Mouse (Mus musculus) hindbrain, embryonic 13.5 days (tissue): ENCODE measurements around the gene Cacnb4. TPM values are rescaled to one million over a fixed set of nuclear protein-coding genes. Genes with fewer than 3 reads are reported as not detected.

ENCODE experiments used
- ATAC-seq: fragments of 200-750 bp; cut with Nextera tagmentation; 2 replicates; pipeline ENCODE4 v1.8.0; 2017; ENCODE audit warnings: moderate TSS enrichment; ENCODE audit not compliant: low FRiP score
- H3K27ac ChIP-seq: fragments of 300-500 bp; sonication (generic); 2 replicates; pipeline ENCODE4 v1.5.1; 2015; ENCODE audit warnings: inconsistent platforms, mild to moderate bottlenecking, moderate library complexity
- H3K27me3 ChIP-seq: fragments of 300-500 bp; sonication (generic); 2 replicates; pipeline ENCODE4 v1.6.1; 2015; ENCODE audit warnings: mild to moderate bottlenecking, inconsistent platforms
- H3K36me3 ChIP-seq: fragments of 300-500 bp; sonication (generic); 2 replicates; pipeline ENCODE4 v1.6.1; 2015; ENCODE audit warnings: mild to moderate bottlenecking, inconsistent platforms
- H3K4me1 ChIP-seq: fragments of 300-500 bp; sonication (generic); replicated peaks from 2 replicates; pipeline ENCODE4 v1.6.1; 2015; ENCODE audit warnings: inconsistent platforms
- H3K4me2 ChIP-seq: fragments of 300-500 bp; sonication (generic); 2 replicates; pipeline ENCODE4 v1.6.1; 2015; ENCODE audit warnings: inconsistent platforms, mild to moderate bottlenecking, moderate library complexity
- H3K4me3 ChIP-seq: fragments of 300-500 bp; sonication (generic); 2 replicates; pipeline ENCODE4 v1.5.1; 2015; ENCODE audit warnings: mild to moderate bottlenecking, inconsistent platforms
- H3K9ac ChIP-seq: fragments of 300-500 bp; sonication (generic); 2 replicates; pipeline ENCODE4 v1.6.1; 2015; ENCODE audit warnings: mild to moderate bottlenecking, inconsistent platforms
- H3K9me3 ChIP-seq: fragments of 300-500 bp; sonication (generic); 2 replicates; pipeline ENCODE4 v1.6.1; 2016; ENCODE audit warnings: inconsistent platforms
- WGBS: fragments of 180-500 bp; shearing (Covaris S2); methylation state at CpG from one replicate; pipeline ENCODE4 v1.1.7; 2015; 5-methylcytosine and 5-hydroxymethylcytosine counted together
- polyA plus RNA-seq: library from polyadenylated mRNA; unstranded; fragments of >200 nt; fragmentation: Nextera tagmentation; extraction: Ambion mirVana; gene quantifications from 2 replicates; pipeline ENCODE4 v1.2.1, GENCODE M21; 2015

Cacnb4 gene
- polyA plus RNA-seq, 1 experiment from 2014 or later = 13.3 TPM

DNA sequence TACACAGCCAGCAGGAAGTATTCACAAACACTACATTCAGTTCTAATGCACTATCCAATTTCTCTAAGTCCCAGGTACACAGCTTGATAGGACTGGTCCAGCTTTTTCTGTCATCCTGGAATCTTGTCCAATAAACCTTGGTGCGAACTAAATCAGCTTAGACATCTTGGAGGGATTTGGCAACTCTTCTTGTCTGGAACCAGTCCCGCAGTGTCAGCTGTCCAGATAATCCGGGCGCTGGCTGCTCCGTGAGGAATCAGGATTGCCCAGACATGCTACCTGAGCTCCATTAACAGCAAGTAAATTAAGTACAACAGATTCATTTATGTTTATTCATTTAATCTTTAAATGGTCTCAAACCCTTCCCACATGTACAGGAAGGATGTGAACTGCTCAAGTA is 61.2 kb downstream of the Cacnb4 start:
- Histone ChIP-seq H3K9ac (no peak overlapping the region), H3K4me2 (no peak overlapping the region), H3K9me3 (no peaks in the 10 kb centered on the region), H3K4me1 (no peaks in the 10 kb centered on the region), H3K36me3 (no peaks in the 10 kb centered on the region), H3K27me3 (no peaks in the 10 kb centered on the region), H3K4me3 (no peak overlapping the region), H3K27ac (no peak overlapping the region)
- ATAC-seq = no peak
- WGBS = 83% methylated on average over 5 of the region's 5 CpGs

DNA sequence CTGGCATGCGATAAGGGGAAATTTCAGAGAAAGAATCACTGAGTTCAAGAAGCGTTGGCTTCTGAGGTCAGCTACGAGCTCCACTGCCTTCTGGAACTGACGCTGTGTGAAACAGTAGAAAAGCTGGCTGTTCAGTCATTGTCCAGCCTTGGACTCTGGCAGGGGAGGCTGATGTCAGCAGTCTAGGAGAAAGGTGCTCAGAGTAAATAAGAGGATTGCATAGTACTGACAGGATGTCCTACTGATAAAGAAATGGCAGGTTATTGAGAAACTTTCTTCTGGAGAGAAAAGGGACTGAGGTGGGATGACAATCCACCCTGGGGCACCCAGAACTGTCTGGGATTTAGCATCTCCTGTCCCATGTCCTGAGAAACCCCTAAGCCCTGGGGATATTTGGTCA is 62.7 kb downstream of the Cacnb4 start:
- Histone ChIP-seq H3K9me3 (no peaks in the 10 kb centered on the region), H3K36me3 (no peaks in the 10 kb centered on the region), H3K4me3 (no peak overlapping the region), H3K27me3 (no peaks in the 10 kb centered on the region), H3K9ac (no peak overlapping the region), H3K27ac (no peak overlapping the region), H3K4me2 (no peak overlapping the region), H3K4me1 (no peaks in the 10 kb centered on the region)
- WGBS = 88% methylated on average over 4 of the region's 4 CpGs
- ATAC-seq = no peak

DNA sequence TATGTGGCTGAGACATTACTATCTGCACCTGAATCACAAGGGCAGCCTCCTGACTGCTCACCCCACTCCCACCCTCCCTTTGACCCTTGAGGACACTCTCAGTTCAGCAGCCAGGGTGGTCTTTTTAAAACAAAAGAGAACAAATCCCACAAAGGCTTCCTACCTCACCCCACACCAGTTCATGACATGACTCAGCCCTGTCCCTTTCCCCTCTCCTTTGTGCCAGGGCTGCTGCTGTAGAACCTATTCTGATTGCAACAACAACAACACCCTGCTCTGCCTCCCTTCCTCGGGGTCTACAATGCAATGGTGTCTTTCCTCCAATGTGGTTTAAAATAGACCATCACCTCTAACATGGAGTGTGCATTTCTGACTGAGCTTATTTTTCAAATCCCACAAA is 67.1 kb downstream of the Cacnb4 start:
- ATAC-seq = no peak

DNA sequence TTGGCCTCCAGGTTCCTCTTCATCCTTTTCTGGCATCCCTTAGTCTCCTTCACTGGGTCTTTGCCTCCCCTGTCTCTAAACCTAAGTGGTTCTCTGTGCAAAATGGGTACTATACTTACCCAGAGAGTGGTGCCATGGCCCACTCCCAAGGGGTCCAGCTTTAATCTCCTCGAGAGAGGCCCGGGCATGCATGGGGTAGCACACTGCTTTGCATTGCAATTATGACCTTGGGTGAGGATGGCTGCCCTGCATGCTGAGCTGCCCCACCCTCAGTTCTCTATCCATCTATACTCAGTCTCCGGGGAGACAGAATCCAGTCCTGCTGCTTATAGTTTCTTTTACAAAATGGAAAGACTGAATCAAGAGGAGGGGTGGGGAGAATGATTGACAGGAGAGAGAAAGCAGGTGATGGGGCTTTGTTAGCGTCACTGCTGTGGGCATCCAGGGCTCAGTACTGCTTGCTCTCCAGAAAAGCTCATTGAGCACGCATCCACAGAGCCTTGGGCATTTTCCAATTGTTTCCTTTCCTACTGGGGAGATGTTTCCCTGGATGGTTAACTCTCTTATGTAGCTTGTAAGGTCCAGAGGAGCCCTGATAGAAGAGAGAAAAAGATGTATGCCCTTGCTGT is 68.7 kb downstream of the Cacnb4 start:
- no peaks in the 10 kb centered on the region for H3K27me3 ChIP-seq
- H3K4me2 ChIP-seq = no peak overlapping the region
- 45% methylated on average over 5 of the region's 5 CpGs for WGBS
- no peaks in the 10 kb centered on the region for H3K36me3 ChIP-seq
- H3K4me1 ChIP-seq = peaks cover 7% of the 10 kb centered on the region
- no peak overlapping the region for H3K4me3 ChIP-seq
- H3K27ac ChIP-seq = peak overlapping the region; percentile 35; the same call in 1 of the 2 replicates
- H3K9me3 ChIP-seq = no peaks in the 10 kb centered on the region
- no peak overlapping the region for H3K9ac ChIP-seq
- ATAC-seq = peak; percentile 45; the same call in 1 of the 2 replicates

More for the DNA sequence above, 67.1 kb downstream of the Cacnb4 start:
- Histone ChIP-seq H3K4me3 (no peak overlapping the region), H3K9ac (no peak overlapping the region), H3K4me2 (no peak overlapping the region), H3K27ac (no peak overlapping the region), H3K36me3 (no peaks in the 10 kb centered on the region), H3K4me1 (peaks cover 7% of the 10 kb centered on the region), H3K27me3 (no peaks in the 10 kb centered on the region), H3K9me3 (no peaks in the 10 kb centered on the region)
- WGBS = 30% methylated on average over 1 of the region's 1 CpGs

DNA sequence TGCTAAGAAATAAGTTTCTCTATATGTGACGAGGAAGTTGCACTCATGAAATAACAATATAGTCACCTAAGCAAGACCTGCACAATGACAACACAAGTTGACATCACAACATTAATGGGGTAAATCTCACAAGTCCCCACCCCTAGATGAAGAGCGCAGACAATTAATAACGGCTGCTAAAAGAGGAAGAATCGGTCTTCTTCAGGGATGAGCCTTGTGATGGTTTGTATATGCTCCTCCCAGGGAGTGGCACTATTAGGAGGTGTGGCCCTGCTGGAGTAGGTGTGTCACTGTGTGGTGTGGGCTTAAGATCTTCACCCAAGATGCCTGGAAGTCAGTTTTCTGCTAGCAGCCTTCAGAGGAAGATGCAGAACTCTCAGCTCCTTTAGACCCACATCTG is 70.3 kb downstream of the Cacnb4 start:
- Histone ChIP-seq H3K4me3 (no peak overlapping the region), H3K4me2 (no peak overlapping the region), H3K27ac (no peak overlapping the region), H3K4me1 (peaks cover 7% of the 10 kb centered on the region), H3K9ac (no peak overlapping the region), H3K9me3 (no peaks in the 10 kb centered on the region), H3K36me3 (no peaks in the 10 kb centered on the region), H3K27me3 (no peaks in the 10 kb centered on the region)
- ATAC-seq = no peak
- WGBS = 95% methylated on average over 4 of the region's 4 CpGs

DNA sequence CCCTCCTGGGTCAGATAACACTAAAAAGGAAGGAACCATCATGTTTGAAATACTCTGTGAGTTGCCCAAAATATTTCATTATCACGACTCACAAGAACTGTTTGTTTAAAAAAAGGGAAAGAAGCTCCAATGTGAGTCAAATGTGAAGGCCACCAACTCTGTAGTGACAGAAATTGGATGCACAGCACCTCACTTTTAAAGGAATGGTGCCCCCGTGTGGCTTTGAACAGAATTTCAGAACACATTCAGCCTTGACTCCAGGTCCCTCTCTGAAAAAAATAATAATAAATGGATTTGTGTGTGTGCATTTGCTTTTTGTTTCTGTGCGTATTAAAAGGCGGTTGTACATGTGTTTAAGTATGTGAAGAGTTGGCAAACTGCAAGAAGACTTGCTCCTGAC is 71.3 kb downstream of the Cacnb4 start:
- Histone ChIP-seq H3K27ac (no peak overlapping the region), H3K9me3 (no peaks in the 10 kb centered on the region)

DNA sequence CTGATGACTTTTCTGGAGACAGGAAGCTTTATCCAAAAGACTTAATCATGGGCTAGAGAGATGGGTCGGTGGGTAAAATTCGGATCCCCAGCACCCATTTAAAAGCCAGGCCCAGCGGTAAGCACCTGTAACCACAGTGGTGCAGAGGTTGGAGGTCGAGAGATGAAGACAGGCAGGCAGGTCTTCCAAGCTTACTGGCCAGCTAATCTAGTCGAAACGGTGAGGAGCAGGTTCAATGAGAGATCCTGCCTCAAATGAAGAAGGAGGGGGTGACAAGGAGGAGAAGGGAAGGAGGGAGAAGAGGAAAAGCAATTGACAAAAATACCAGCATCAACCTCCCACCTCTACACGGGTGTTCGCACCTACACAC is 72.0 kb downstream of the Cacnb4 start:
- Histone ChIP-seq H3K4me2 (no peak overlapping the region), H3K36me3 (no peaks in the 10 kb centered on the region), H3K4me1 (peaks cover 7% of the 10 kb centered on the region), H3K27ac (no peak overlapping the region), H3K9me3 (no peaks in the 10 kb centered on the region), H3K27me3 (no peaks in the 10 kb centered on the region), H3K4me3 (no peak overlapping the region), H3K9ac (no peak overlapping the region)
- 90% methylated on average over 8 of the region's 8 CpGs for WGBS
- ATAC-seq = no peak

More for the DNA sequence above, 71.3 kb downstream of the Cacnb4 start:
- no peaks in the 10 kb centered on the region for H3K36me3 ChIP-seq
- H3K27me3 ChIP-seq = no peaks in the 10 kb centered on the region
- H3K4me2 ChIP-seq = no peak overlapping the region
- no peak overlapping the region for H3K9ac ChIP-seq
- WGBS = 21% methylated on average over 4 of the region's 4 CpGs
- no peak overlapping the region for H3K4me3 ChIP-seq
- peaks cover 7% of the 10 kb centered on the region for H3K4me1 ChIP-seq
- ATAC-seq = no peak

DNA sequence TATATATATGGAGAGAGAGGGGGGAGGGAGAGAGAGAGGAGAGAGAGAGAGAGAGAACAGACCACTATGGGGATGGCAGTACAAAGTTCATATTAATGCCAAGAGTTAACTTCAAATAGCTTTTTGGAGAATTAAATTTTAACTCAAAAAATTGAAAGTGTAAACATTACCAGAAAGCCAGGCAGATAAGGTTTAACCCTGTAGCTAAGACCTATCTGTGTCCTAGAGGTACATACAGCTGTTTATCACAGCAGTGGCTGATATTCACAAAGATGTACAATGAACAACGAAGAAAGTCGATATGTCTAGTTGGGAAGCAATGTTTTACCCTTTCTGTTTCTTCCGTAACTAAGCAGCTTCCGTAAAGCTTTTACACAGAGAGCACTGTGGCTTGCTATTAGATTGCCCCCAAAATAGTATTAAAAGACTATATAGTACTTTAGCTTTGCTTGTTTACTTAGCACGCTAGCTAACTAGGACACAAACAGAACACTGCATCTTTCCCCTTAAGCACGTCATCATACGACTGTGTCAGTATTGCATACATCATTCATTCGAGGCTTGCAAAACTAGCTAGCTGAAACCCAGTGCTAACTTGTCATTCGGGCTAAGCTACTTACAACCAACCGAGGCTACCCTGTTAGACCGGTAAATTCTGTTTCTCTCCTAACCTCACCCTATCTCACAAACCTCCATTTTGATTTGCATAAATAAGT is 72.5 kb downstream of the Cacnb4 start:
- Histone ChIP-seq H3K9ac (no peak overlapping the region), H3K27me3 (no peaks in the 10 kb centered on the region), H3K4me1 (peaks cover 7% of the 10 kb centered on the region), H3K4me2 (no peak overlapping the region), H3K9me3 (no peaks in the 10 kb centered on the region), H3K27ac (no peak overlapping the region), H3K4me3 (no peak overlapping the region), H3K36me3 (no peaks in the 10 kb centered on the region)
- no peak for ATAC-seq
- WGBS = 92% methylated on average over 11 of the region's 11 CpGs

DNA sequence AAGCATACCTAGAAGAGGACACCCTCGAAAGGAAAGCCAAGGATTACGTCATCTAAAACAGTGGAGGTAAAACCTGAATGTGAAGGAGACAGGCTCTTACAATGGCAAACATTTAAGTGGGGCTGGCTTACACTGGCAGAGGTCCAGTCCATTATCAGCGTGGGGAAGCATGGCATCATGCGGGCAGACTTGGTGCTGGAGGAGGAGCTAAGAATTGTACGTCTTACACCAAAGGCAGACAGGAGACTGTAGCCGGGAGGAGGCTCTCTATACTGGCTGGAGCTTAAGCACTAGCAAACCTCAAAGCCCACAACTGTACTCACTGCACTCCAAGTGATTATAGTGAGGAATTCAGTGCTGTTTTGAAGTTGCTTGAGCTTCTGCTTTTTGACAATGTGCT is 73.2 kb downstream of the Cacnb4 start:
- Histone ChIP-seq H3K4me1 (peaks cover 7% of the 10 kb centered on the region), H3K27me3 (no peaks in the 10 kb centered on the region), H3K4me2 (no peak overlapping the region), H3K4me3 (no peak overlapping the region), H3K9me3 (no peaks in the 10 kb centered on the region), H3K36me3 (no peaks in the 10 kb centered on the region), H3K27ac (no peak overlapping the region), H3K9ac (no peak overlapping the region)
- WGBS = 87% methylated on average over 6 of the region's 6 CpGs
- no peak for ATAC-seq

DNA sequence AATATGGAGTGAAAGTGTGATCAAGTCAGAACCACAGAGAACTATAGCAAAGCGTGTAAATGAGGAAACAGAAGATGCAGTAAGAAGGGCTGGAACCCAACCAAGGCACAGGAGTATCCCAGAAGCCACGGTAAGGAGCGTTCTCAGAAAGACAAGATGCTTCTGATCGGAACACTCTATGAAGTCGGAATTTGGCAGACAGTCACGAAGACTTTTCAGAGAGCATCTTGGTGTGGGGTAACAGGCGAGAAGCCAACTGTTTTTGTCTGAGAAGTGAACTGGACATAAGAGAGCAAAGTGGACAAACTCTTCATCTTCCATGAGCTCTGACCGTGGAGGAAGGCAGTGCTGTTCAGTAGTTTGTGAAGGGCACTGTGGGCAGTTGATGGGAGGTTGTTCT is 73.7 kb downstream of the Cacnb4 start:
- WGBS = 93% methylated on average over 8 of the region's 8 CpGs
- no peaks in the 10 kb centered on the region for H3K27me3 ChIP-seq
- no peak overlapping the region for H3K9ac ChIP-seq
- H3K4me1 ChIP-seq = peaks cover 2% of the 10 kb centered on the region
- no peaks in the 10 kb centered on the region for H3K9me3 ChIP-seq
- no peak overlapping the region for H3K4me2 ChIP-seq
- ATAC-seq = no peak
- H3K27ac ChIP-seq = no peak overlapping the region
- no peak overlapping the region for H3K4me3 ChIP-seq
- no peaks in the 10 kb centered on the region for H3K36me3 ChIP-seq

DNA sequence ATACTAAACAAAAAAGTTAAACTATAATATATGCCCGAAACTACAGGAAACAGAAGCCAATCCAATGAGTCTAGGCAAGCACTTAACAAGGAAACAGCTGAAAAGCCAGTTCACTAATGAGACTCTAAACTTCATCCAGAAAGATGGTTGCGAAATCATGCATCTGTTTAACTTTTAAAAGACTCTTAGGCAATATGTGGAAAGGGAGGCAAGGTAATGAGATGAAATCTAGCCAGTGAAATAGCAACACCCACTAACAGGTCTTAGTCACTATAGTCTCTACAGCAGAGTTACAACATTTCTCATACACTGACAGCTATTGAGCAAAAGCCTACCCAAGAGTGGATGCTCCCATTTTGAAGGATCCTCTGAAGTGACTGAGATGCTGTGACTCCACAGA is 74.4 kb downstream of the Cacnb4 start:
- H3K4me3 ChIP-seq = no peak overlapping the region
- no peak overlapping the region for H3K4me2 ChIP-seq
- no peaks in the 10 kb centered on the region for H3K36me3 ChIP-seq
- no peaks in the 10 kb centered on the region for H3K9me3 ChIP-seq
- H3K27ac ChIP-seq = no peak overlapping the region
- no peaks in the 10 kb centered on the region for H3K27me3 ChIP-seq
- H3K9ac ChIP-seq = no peak overlapping the region
- 95% methylated on average over 2 of the region's 2 CpGs for WGBS
- H3K4me1 ChIP-seq = no peaks in the 10 kb centered on the region
- no peak for ATAC-seq

DNA sequence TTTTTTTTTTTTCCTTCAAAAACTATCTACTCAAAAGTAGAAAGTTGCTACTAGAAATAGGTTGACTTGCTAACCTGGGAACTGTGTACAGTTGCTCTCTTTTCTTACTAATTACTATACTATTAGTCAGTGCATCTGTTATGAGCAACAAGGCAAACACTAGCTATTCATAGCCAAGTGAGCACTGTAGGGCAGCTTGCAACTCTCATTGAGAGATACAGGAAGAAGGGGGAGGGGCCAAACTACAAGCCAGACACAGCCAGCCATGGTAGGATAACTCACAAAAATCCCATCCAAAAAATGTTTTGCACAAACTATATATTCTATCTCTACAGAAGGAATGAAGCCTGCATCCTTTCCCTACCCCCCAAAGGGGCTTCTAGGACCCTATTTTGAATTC is 79.1 kb downstream of the Cacnb4 start:
- Histone ChIP-seq H3K27ac (no peak overlapping the region), H3K27me3 (no peaks in the 10 kb centered on the region), H3K36me3 (no peaks in the 10 kb centered on the region), H3K4me1 (no peaks in the 10 kb centered on the region), H3K9ac (no peak overlapping the region), H3K4me3 (no peak overlapping the region), H3K4me2 (no peak overlapping the region), H3K9me3 (no peaks in the 10 kb centered on the region)
- ATAC-seq = no peak

DNA sequence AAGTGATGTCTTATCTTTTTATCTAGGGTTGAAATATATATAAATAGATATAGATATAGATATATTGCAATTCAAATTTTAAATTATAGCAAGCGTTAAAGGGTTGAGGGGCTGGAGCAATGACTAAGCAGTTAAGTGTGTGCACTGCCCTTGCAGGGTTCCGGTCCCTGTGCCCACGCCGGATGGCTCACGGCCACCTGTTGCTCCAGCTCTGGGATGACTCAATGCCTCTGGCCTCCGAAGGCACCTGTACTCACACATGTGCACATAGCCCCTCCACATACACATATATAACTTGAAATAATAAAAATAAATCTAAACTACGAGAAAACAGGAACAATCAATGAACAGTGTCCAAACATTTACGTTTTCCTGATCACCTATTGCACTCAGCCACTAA is 82.8 kb downstream of the Cacnb4 start:
- no peak for ATAC-seq
- WGBS = 92% methylated on average over 8 of the region's 8 CpGs
- H3K27me3 ChIP-seq = no peaks in the 10 kb centered on the region

More for the DNA sequence above, 82.8 kb downstream of the Cacnb4 start:
- no peak overlapping the region for H3K27ac ChIP-seq
- H3K36me3 ChIP-seq = no peaks in the 10 kb centered on the region
- no peak overlapping the region for H3K9ac ChIP-seq
- H3K4me3 ChIP-seq = no peak overlapping the region
- H3K4me1 ChIP-seq = peaks cover 10% of the 10 kb centered on the region
- H3K9me3 ChIP-seq = no peaks in the 10 kb centered on the region
- no peak overlapping the region for H3K4me2 ChIP-seq
